Mouse (Mus musculus): Measurements from ENCODE around the gene Cstb.

DNA sequence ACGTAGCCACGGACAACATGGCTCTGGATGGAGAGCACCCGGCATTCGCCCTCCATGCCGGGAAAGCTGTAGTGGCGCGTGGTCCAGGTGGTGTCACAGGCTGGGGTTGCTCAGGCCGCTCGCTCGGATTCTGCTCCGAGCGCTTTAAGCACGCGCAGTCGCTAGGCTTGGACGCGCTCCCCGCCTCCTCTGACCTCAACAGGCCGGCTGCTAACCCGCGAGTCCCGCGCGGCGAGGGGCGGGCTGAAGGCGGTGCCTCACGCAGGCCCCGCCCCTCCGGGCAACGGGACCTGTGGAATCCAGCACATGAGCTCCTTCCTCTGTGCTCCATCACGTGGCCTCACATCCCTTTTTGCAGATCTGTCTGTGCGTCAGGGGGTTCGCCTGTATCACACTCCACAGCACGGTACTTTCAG lies 39.3 kb downstream of the Cstb start, which contains the start of gene Pdxk:
- TF ChIP-seq CTCF (conservative IDR thresholded peaks at IDR 0.05; ENCODE audit: low read length) (no peak), NANOG (IDR thresholded peaks at IDR 0.05; ENCODE audit: borderline replicate concordance, low read length) (no peak), POU5F1 (IDR thresholded peaks at IDR 0.05; ENCODE audit: borderline replicate concordance, low read length) (no peak)

Measured in E14TG2a.4 (cell line).